Mouse (Mus musculus) E14TG2a.4 (cell line): ENCODE measurements around the gene C2cd4a.

Source experiments
- CTCF ChIP-seq: conservative IDR thresholded peaks from 2 replicates; pipeline ENCODE4 v1.5.1; 2014; ENCODE audit warnings: low read length
- NANOG ChIP-seq: IDR thresholded peaks from 2 replicates; pipeline ENCODE4 v1.6.1; 2014; ENCODE audit warnings: borderline replicate concordance, low read length, mixed read lengths
- POU5F1 ChIP-seq: IDR thresholded peaks from 2 replicates; pipeline ENCODE4 v1.6.1; 2014; ENCODE audit warnings: low read length, borderline replicate concordance

- TF ChIP-seq CTCF (no peak), NANOG (no peak), POU5F1 (no peak)
These were observed 18.3 kb downstream of the C2cd4a start for GRCm38 (mm10) chr9:67813665-67814337.
